Mouse (Mus musculus): Measurements from ENCODE around the gene Gm8764.
"Not testable (repeated sequence)": the region's sequence is repeated elsewhere in the genome, so short reads cannot be mapped to it uniquely, and the experiment has no call there.

The Gm8764 gene

GRCm38 (mm10) chr10:104159706-104160105 lies at the start of gene Gm8764:
Gm8764 (plus strand) TSS chr10:104160006.
- DNase-seq: not testable (repeated sequence)

DNA sequence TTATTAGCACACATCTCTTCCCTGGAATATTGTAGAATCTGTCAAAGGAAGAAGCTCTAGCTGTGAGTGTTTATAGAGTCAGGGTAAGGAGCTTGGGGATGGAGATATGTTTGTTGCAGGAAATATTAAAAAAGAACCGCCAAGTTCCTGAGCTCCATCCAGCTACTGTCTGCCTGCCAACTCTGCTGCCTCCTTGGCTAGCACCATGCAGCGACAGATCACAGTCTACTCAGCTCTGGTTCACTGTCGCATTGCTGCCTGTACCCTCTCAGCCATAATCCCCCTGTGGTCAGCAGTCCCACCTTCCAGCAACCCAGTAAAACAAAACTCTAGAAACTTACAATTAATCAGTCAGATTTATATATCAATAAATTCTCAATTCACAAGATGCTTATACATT lies 49.8 kb upstream of the Gm8764 start:
- no peak for DNase-seq

DNA sequence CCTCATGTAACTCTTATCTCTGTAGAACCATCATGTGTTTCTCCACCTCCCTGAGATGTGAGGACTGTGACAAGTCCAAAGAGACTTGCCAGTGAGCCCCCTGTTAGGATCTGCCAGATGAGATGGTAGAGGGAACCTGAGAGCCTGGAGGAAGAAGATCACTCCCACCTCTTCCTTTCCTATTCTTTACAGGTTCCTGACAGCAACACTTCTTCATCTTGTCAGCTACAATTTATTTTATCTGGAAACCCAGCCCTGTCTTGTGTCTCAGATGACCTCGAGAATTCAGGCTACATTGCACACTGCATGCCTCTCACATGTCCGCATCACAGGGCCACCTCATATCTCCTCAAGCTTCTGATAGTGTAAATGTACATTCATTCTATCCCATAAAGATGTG lies 41.5 kb upstream of the Gm8764 start:
- no peak for DNase-seq

DNA sequence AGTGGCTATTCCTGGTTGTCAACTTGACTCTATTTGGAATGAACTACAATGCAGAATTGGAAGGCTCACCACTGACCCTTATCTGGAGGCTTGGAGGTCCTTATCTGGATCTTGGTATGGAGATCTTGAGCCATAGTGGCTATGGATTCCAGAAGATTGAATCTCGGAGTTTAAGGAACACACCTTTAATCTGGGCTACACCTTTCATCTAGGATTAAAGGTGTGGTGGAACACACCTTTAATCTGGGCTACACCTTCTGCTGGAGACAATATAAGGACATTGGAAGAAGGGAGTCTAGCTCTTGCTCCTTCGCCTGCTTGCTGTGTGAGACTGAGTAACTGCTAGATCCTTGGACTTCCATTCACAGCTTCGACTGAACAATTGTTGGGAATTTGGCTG lies 17.1 kb upstream of the Gm8764 start, which contains the start of gene Gm21293:
Gm21293 (plus strand) TSS at position 301 of the 400 bp plus-strand sequence.
- not testable (repeated sequence) for DNase-seq

- not testable (repeated sequence) for DNase-seq
These were observed 8.6 kb upstream of the Gm8764 start, which contains the start of gene Gm6763 for GRCm38 (mm10) chr10:104151197-104151596. Gm6763 (plus strand) TSS chr10:104151497.

- DNase-seq: not testable (repeated sequence)
These were observed 8.4 kb downstream of the Gm8764 start, which contains the start of gene Gm21304 for GRCm38 (mm10) chr10:104168215-104168614. Gm21304 (plus strand) TSS chr10:104168515.

- DNase-seq: not testable (repeated sequence)
These were observed 16.9 kb downstream of the Gm8764 start, which contains the start of gene Gm21312 for GRCm38 (mm10) chr10:104176724-104177123. Gm21312 (plus strand) TSS chr10:104177024.

GRCm38 (mm10) chr10:104185233-104185632 lies 25.4 kb downstream of the Gm8764 start, which contains the start of gene Gm20765:
Gm20765 (plus strand) TSS chr10:104185533.
- DNase-seq: not testable (repeated sequence)

- not testable (repeated sequence) for DNase-seq
These were observed 33.9 kb downstream of the Gm8764 start, which contains the start of gene Gm4340 for GRCm38 (mm10) chr10:104193742-104194141. Gm4340 (plus strand) TSS chr10:104194042.

GRCm38 (mm10) chr10:104209655-104210054 lies 49.8 kb downstream of the Gm8764 start:
- no peak for DNase-seq

- DNase-seq: no peak
These were observed 50.6 kb downstream of the Gm8764 start for GRCm38 (mm10) chr10:104210268-104210990.

All from right cerebral cortex, adult 18-20 months (tissue).